Mouse (Mus musculus): ENCODE data around the gene Mcub.

The Mcub gene

DNA sequence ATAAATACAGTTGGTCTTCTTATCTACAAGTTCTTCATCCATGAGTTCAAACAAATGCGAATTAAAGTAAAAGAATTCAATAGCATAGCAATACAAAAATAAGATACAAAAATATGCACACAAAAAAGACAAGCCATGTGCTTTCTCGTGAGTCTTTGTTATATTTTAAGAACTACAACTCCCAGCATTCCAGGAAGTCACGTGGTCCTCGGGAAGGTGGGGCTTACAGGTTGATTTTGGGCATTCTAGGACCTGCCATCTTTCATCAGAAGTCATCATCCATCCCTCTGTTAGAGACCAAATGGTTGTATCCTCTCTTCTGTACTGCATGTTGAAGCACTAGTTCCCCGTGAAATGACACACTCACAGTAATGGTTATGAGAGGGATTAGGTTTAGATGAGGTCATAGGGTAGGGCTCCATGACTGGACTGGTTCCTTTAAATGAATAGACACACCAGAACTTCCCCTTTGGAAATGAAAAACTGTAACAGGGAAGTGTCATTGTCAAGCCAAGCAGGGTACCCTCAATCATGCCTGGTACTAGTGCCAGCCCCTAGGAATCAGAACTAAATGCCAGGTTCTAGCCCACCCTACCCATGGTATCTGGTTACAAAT is 20.7 kb downstream of the Mcub start:
- DNase-seq (ENCODE audit: extremely low spot score, low spot score), result no peak

DNA sequence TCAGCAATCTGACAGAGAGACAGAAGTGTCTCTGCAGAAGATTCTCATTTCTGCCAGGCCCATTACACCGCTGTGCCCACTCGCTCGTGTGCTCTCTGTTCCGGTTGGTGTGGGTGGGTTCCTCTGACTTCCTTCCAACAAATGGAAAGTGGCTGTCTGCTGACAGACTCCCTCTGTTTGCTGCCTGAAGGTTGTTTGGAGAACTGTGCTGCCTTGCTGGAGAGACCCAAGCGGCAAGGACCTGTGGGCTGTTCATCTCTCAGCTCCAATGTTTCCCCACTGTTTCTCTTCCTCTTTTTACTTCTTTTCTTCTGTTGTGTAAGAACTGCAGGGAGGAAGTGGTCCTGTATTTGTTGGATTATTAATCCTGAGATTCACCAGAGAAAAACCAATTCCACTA is 21.6 kb downstream of the Mcub start:
- DNase-seq (ENCODE audit: extremely low spot score, low spot score), result no peak

DNA sequence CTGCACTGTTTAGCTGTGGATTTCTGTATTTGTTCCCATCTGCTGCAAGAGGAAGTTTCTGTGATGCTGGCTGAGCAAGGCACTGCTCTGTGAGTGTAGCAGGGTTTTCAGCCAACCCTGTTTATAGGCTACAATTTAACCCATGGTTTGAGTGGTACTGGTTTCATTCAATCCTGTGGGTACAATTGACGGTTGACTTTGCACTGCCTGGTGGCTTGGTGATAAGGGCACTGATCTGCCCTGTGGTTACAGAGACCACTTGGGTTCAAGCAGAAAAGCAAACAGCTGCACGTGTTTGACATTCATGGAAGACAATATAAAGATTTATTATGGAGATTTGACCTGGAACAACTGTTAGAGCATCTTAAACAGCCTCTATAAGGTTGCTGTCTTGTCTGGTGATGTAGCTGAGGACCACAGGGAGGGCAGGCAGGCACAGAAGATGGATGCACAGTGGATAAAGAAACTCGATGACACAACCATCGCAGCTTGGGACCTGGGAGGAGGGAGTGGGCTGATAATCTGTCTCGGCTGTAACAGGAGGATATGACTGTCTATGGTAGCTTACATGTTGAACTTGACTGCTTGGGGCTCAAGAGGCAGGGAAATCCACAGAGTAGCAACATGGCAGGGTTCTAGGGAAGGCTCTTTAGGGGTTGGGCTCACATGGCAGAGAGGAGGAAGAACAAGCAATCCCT is 23.6 kb downstream of the Mcub start:
- DNase-seq (ENCODE audit: extremely low spot score, low spot score), result no peak

DNA sequence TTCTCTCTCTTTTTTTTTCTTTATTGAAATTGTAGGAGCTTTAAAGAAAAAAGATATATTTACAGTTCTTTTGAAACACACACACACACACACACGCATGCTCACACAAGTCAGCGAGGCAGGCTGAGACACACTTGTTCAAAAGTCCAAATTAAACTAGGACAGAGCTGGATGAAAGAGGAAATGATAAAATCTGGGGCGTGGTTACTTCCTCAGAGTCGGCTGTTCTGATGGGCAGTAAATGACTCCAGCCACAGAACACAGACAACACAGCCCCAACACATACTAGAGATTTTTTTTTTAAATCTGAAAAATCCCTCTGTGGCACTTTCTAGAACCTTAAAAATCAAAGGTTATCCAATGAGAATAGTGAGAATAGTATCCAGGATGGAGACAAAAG is 26.2 kb downstream of the Mcub start:
- no peak for DNase-seq (ENCODE audit: extremely low spot score, low spot score)

DNA sequence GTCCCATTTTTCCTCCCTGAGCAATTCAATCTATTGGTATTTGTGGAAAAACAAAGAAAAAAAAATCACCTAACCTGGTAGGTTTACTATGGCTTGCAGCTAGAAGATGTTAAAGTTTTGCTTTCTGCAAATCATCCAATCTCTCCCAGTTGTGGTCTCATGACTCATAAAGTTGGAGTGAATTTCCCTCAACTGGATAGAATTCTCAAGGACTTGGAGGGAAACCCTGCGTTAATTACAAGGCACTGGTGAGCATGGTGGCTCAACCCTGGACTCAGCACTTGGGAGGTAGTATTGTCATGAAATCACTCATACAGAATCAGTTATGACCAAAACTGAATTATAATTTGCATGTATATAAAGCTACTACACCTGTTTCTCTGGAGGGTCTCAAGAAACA is 28.7 kb downstream of the Mcub start:
- no peak for DNase-seq (ENCODE audit: extremely low spot score, low spot score)

- DNase-seq (ENCODE audit: extremely low spot score, low spot score), result no peak
Observed at GRCm38 (mm10) chr3:129940780-129941179, 29.2 kb downstream of the Mcub start.

DNA sequence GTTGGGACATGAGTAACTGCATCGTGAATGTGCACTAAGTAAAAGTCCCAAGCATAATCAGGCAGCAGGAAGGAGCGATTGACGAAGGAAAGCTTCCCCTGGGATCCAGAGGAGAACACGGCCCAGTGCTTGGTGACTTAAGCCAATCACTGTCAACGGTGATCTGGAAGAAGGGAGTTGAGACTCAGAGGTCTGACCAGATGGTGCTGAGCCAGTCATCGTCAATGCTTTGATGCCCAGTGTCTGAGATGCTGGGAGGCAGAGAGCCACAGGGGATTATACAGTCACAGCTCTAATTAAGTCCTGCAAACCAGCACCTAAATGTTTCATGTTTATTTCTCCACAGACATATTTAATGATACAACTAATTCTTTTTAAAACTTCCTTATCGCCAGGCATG is 30.9 kb downstream of the Mcub start:
- no peak for DNase-seq (ENCODE audit: extremely low spot score, low spot score)

- DNase-seq (ENCODE audit: extremely low spot score, low spot score), result no peak
Observed at GRCm38 (mm10) chr3:129937848-129938247, 32.2 kb downstream of the Mcub start.

DNA sequence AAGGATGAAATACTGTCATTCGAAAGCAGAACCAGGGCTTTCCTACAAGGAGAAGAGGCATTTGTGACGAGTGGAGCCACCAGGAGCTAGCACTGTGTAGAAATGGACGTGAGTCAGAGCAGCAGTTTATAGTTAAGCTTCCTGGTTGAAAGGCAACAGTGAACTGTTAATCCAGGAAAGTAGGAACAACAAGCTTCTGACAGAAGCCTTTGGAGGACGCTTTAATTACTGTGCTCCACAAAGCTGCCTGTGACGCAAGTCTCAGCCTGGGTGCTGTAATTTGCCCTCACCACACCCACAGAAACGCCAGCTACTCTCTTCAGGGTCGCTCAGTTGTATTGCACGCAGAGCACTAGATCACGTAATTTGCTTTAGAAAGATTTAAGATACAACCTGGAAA is 33.4 kb downstream of the Mcub start:
- DNase-seq (ENCODE audit: extremely low spot score, low spot score), result no peak

DNA sequence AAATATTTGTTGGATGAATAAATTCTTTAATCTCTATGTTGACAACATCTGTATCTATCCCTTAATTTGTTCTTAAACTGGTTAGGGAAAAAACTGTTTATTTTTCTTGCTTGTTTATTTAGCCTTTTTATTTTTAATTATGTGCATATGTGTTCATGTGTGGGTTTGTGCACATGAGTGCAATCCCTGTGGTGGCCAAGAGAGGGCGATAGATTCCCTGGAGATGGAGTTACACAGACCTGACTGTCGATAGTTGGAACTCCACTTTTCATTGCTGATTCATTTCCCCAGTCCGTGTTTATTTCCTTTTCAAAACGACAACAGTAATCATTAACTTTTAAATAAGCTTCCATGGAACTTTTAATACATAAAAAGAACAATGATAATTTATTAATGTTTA is 37.6 kb downstream of the Mcub start:
- no peak for DNase-seq (ENCODE audit: extremely low spot score, low spot score)

DNA sequence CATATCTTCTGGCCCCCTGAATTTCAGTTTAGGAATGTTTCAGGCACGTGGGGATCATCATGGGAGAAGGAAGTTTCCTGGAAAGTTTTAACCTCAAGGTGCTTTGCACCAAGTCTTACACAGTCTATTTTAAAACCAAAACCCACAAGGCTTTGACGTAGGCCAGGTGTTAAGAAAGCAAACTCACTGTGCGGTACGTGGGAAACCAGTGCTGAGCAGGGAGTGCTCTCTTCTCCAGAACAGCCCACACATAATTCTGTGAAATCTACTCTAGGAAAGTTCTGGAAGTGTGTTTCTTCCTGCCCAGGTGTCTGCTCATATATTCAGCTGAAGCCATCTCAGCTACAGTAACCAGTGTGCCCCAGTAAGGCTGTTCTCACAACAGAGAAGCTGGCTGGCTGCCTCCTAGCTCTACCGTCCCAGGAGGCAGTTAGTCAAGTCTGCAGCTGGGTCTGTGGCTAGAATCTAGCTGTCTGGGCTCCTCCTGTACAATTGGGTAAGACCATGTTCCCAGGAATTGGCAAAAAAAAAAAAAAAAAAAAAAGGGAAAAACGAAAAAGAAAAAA is 39.7 kb downstream of the Mcub start:
- DNase-seq (ENCODE audit: extremely low spot score, low spot score), result no peak

GRCm38 (mm10) chr3:129925861-129926260 is 44.1 kb downstream of the Mcub start:
- no peak for DNase-seq (ENCODE audit: extremely low spot score, low spot score)

DNA sequence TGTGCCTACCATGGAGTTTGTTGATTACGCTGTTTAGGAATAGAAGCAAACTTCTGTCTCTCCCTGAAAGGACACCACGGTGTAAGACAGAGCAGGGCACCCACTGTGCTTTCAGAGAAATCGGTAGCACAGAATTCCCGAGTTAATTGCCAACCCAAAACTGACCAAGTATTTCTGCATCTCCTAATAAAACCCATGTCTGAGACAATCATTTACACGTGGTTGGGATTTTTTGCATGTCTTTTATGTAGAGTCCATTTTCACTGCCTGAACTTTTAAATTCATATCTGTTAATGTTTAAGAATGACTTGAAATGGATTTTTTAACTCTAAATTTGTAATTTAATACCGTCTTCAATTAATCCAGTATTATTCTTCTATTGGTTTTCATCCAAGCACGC is 46.4 kb downstream of the Mcub start:
- DNase-seq (ENCODE audit: extremely low spot score, low spot score), result no peak

- peak; percentile 61 for DNase-seq (ENCODE audit: extremely low spot score, low spot score)
Observed at GRCm38 (mm10) chr3:129918434-129918833, 51.6 kb downstream of the Mcub start.

DNA sequence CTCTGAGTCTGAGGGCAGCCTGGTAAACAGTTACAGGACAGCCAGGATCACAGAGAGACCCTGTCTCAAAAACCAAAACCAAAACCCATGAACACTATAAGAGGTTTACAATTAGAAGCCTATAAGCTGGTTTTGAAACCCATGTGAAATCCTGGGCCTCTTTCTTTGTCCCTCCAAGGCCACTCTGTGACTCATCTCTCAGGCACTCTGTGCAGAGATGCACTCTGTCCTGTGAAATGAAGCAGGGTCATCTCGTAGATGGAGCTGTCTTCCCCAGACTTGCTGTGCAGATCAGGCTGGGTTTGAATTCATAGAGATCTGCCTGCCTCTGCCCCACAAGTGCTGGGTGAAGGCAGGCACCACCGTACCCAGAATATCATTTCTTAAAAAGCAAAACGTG is 52.6 kb downstream of the Mcub start:
- no peak for DNase-seq (ENCODE audit: extremely low spot score, low spot score)

DNA sequence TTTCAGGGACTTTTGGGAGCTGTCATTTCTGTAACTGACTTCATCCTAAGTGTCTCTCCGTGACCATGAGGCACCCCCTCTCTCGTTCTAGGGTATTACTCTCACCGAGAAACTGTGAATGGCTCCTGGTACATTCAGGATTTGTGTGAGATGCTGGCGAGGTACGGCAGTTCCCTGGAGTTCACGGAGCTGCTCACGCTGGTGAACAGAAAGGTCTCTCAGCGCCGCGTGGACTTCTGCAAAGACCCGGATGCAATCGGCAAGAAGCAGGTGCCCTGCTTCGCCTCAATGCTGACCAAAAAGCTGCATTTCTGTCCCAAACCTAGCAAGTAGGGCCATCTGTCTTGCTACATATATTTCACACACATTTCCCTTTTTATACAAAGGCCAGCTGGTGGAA is 56.8 kb downstream of the Mcub start:
- DNase-seq (ENCODE audit: extremely low spot score, low spot score), result no peak

DNA sequence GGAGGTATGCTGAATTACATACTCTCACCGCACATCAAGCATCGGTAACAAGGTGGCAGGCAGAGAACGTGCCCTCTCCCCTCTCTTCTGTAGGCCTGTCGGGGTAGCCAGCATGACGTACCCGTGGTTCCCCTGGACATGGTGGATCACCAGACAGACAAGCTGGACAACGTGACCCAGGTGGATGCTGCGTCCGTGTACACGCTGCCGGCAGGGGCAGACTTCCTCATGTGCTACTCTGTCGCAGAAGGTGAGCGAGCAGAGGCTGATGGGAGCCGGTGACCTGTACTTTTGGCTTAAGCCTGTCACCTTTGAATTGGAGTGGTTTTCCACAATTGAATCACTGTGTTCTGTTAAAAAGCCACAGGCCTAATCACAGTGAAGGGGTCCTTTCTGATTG is 58.0 kb downstream of the Mcub start:
- no peak for DNase-seq (ENCODE audit: extremely low spot score, low spot score)

- DNase-seq (ENCODE audit: extremely low spot score, low spot score), result no peak
Observed at GRCm38 (mm10) chr3:129904381-129905132, 65.4 kb downstream of the Mcub start.

GRCm38 (mm10) chr3:129903866-129904265 is 66.1 kb downstream of the Mcub start:
- DNase-seq (ENCODE audit: extremely low spot score, low spot score), result no peak

DNA sequence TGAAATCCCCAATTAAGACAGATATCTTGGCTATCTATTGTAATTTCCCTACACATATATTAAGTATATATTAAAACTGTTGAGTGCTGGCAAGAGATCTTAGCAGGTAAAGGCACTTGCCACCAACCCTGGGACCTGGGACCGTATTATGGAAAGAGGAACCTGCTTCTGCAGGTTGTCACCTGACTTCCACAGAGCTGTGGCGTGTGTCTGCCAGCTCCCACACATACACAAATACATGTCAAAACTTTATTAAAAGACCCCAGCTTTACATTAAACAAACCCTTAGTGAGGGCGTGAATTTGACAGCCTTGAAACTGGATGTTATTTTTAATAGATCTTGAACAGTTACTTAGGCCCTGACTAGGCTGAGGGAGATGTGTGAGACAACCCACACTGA is 66.6 kb downstream of the Mcub start:
- no peak for DNase-seq (ENCODE audit: extremely low spot score, low spot score)

- DNase-seq (ENCODE audit: extremely low spot score, low spot score), result peak; percentile 89
Observed at GRCm38 (mm10) chr3:129901271-129901809, 68.7 kb downstream of the Mcub start, which contains the start of gene Casp6. TSS of gene Casp6 (plus strand) at chr3:129901425.

GRCm38 (mm10) chr3:129898886-129899285 is 71.1 kb downstream of the Mcub start:
- no peak for DNase-seq (ENCODE audit: extremely low spot score, low spot score)
